Mouse (Mus musculus) liver, postnatal 0 days (tissue): ENCODE measurements around the gene Ripk1.

ENCODE experiments used
- CTCF ChIP-seq: sonication (generic); IDR thresholded peaks from 2 replicates; pipeline ENCODE4 v1.5.1; 2016; ENCODE audit warnings: antibody characterized with exemption, low read depth
- EP300 ChIP-seq: IDR thresholded peaks from 2 replicates; pipeline ENCODE4 v1.6.1; 2016; ENCODE audit warnings: antibody characterized with exemption, low read depth, mild to moderate bottlenecking

GRCm38 (mm10) chr13:33952947-33953346 is 49.2 kb upstream of the Ripk1 start:
- TF ChIP-seq CTCF (no peak), EP300 (no peak)
